Mouse (Mus musculus) cerebellum, adult 2 months (tissue): ENCODE measurements around the gene Krt23.

ENCODE experiments used
- CTCF ChIP-seq: fragments of 200-500 bp; IDR thresholded peaks from 2 replicates; pipeline ENCODE4 v1.5.1; 2011; ENCODE audit warnings: low read depth, mild to moderate bottlenecking, control low read depth, low read length, moderate library complexity, borderline replicate concordance; ENCODE audit not compliant: insufficient read depth
- POLR2A ChIP-seq: fragments of 200-500 bp; IDR thresholded peaks from 2 replicates; pipeline ENCODE4 v1.6.1; 2011; ENCODE audit warnings: low read length, control low read depth, borderline replicate concordance; ENCODE audit not compliant: insufficient read depth

GRCm38 (mm10) chr11:99489233-99489632 is 3.7 kb downstream of the Krt23 start:
- no peak for TF ChIP-seq POLR2A
- TF ChIP-seq CTCF = no peak
